Mouse (Mus musculus) intestine, embryonic 16.5 days (tissue): Measurements from ENCODE around the gene Slain1. TPM values are rescaled to one million over a fixed set of nuclear protein-coding genes. Genes with fewer than 3 reads are reported as not detected.

Experiments used
- ATAC-seq: fragments of 200-750 bp; cut with Nextera tagmentation; 2 replicates; pipeline ENCODE4 v1.8.0; 2017; ENCODE audit warnings: moderate TSS enrichment, moderate library complexity
- H3K27ac ChIP-seq: fragments of 300-500 bp; sonication (generic); 2 replicates; pipeline ENCODE4 v1.5.1; 2014; ENCODE audit warnings: mild to moderate bottlenecking, low read length
- H3K27me3 ChIP-seq: fragments of 300-500 bp; sonication (generic); replicated peaks from 2 replicates; pipeline ENCODE4 v1.6.1; 2014; ENCODE audit warnings: low read length, control low read depth, mixed read lengths; ENCODE audit not compliant: control insufficient read depth, insufficient read depth
- H3K36me3 ChIP-seq: fragments of 300-500 bp; sonication (generic); 2 replicates; pipeline ENCODE4 v1.6.1; 2014; ENCODE audit warnings: low read length, control low read depth; ENCODE audit not compliant: control insufficient read depth, insufficient read depth
- H3K4me1 ChIP-seq: fragments of 300-500 bp; sonication (generic); 2 replicates; pipeline ENCODE4 v1.6.1; 2014; ENCODE audit warnings: low read length, control low read depth, mixed read lengths; ENCODE audit not compliant: control insufficient read depth, insufficient read depth
- H3K4me2 ChIP-seq: fragments of 300-500 bp; sonication (generic); 2 replicates; pipeline ENCODE4 v1.6.1; 2014; ENCODE audit warnings: low read depth, low read length, control low read depth
- H3K4me3 ChIP-seq: fragments of 300-500 bp; sonication (generic); 2 replicates; pipeline ENCODE4 v1.5.1; 2014; ENCODE audit warnings: mild to moderate bottlenecking, low read length
- H3K9ac ChIP-seq: fragments of 300-500 bp; sonication (generic); 2 replicates; pipeline ENCODE4 v1.6.1; 2014; ENCODE audit warnings: low read depth, low read length
- H3K9me3 ChIP-seq: fragments of 300-500 bp; sonication (generic); 2 replicates; pipeline ENCODE4 v1.6.1; 2016; ENCODE audit warnings: low read length, control low read depth; ENCODE audit not compliant: control insufficient read depth
- WGBS: fragments of 180-500 bp; shearing (Covaris S2); extraction: QIAGEN DNeasy Blood & Tissue Kit; methylation state at CpG from one replicate; pipeline ENCODE4 v1.1.7; 2014; 5-methylcytosine and 5-hydroxymethylcytosine counted together
- polyA plus RNA-seq: library from polyadenylated mRNA; unstranded; fragments of >200 nt; fragmentation: Nextera tagmentation; extraction: Ambion mirVana; gene quantifications from 2 replicates; pipeline ENCODE4 v1.2.1, GENCODE M21; 2015

The Slain1 gene
- polyA plus RNA-seq, 1 experiment from 2014 or later, result 0.57 TPM

- no peaks in the 10 kb centered on the region for H3K4me1 ChIP-seq
- H3K4me2 ChIP-seq, result no peak overlapping the region
- no peak overlapping the region for H3K27ac ChIP-seq
- no peaks in the 10 kb centered on the region for H3K9me3 ChIP-seq
- H3K9ac ChIP-seq, result no peak overlapping the region
- H3K27me3 ChIP-seq, result no peaks in the 10 kb centered on the region
- H3K4me3 ChIP-seq, result no peak overlapping the region
- H3K36me3 ChIP-seq, result no peaks in the 10 kb centered on the region
- no peak for ATAC-seq
- 90% methylated on average over 11 of the region's 11 CpGs for WGBS
Observed at GRCm38 (mm10) chr14:103709261-103709660, 59.2 kb downstream of the Slain1 start.

GRCm38 (mm10) chr14:103712986-103713385 is 63.0 kb downstream of the Slain1 start:
- no peak for ATAC-seq
- 88% methylated on average over 5 of the region's 5 CpGs for WGBS
- H3K9ac ChIP-seq, result no peak overlapping the region
- H3K27ac ChIP-seq, result no peak overlapping the region
- no peaks in the 10 kb centered on the region for H3K9me3 ChIP-seq
- H3K27me3 ChIP-seq, result no peaks in the 10 kb centered on the region; the same call in 1 of the 2 replicates
- no peaks in the 10 kb centered on the region for H3K4me1 ChIP-seq
- H3K36me3 ChIP-seq, result no peaks in the 10 kb centered on the region
- no peak overlapping the region for H3K4me2 ChIP-seq
- H3K4me3 ChIP-seq, result no peak overlapping the region

GRCm38 (mm10) chr14:103717516-103717915 is 67.5 kb downstream of the Slain1 start:
- Histone ChIP-seq H3K9ac (no peak overlapping the region), H3K36me3 (no peaks in the 10 kb centered on the region), H3K4me2 (no peak overlapping the region), H3K4me3 (no peak overlapping the region), H3K9me3 (no peaks in the 10 kb centered on the region), H3K27ac (no peak overlapping the region), H3K4me1 (no peaks in the 10 kb centered on the region), H3K27me3 (no peaks in the 10 kb centered on the region; the same call in 1 of the 2 replicates)
- WGBS, result 39% methylated on average over 5 of the region's 5 CpGs
- no peak for ATAC-seq

- Histone ChIP-seq H3K4me3 (no peak overlapping the region), H3K27ac (no peak overlapping the region), H3K9ac (no peak overlapping the region), H3K27me3 (no peaks in the 10 kb centered on the region; the same call in 1 of the 2 replicates), H3K36me3 (no peaks in the 10 kb centered on the region), H3K4me1 (no peaks in the 10 kb centered on the region), H3K9me3 (no peaks in the 10 kb centered on the region), H3K4me2 (no peak overlapping the region)
- WGBS, result 71% methylated on average over 5 of the region's 5 CpGs
- ATAC-seq, result no peak
Observed at GRCm38 (mm10) chr14:103717979-103718378, 68.0 kb downstream of the Slain1 start.

- no peak for ATAC-seq
- Histone ChIP-seq H3K27me3 (no peaks in the 10 kb centered on the region; the same call in 1 of the 2 replicates), H3K9me3 (no peaks in the 10 kb centered on the region), H3K4me3 (no peak overlapping the region), H3K9ac (no peak overlapping the region), H3K4me1 (no peaks in the 10 kb centered on the region), H3K4me2 (no peak overlapping the region), H3K27ac (no peak overlapping the region), H3K36me3 (no peaks in the 10 kb centered on the region)
- 46% methylated on average over 5 of the region's 5 CpGs for WGBS
Observed at GRCm38 (mm10) chr14:103718393-103718792, 68.4 kb downstream of the Slain1 start.

GRCm38 (mm10) chr14:103718836-103719575 is 69.0 kb downstream of the Slain1 start:
- ATAC-seq, result peak; percentile 90
- Histone ChIP-seq H3K36me3 (no peaks in the 10 kb centered on the region), H3K4me3 (peak overlapping the region; percentile 1; the same call in 1 of the 2 replicates), H3K4me2 (peak overlapping the region; percentile 35), H3K27ac (0 out of 2 replicates have a peak overlapping the region, but pooled peaks have one; percentile 35), H3K27me3 (no peaks in the 10 kb centered on the region; the same call in 1 of the 2 replicates), H3K4me1 (no peaks in the 10 kb centered on the region), H3K9me3 (no peaks in the 10 kb centered on the region), H3K9ac (peak overlapping the region; percentile 44; the same call in 1 of the 2 replicates)
- 18% methylated on average over 15 of the region's 15 CpGs for WGBS

- no peaks in the 10 kb centered on the region for H3K36me3 ChIP-seq
- no peak overlapping the region for H3K9ac ChIP-seq
- WGBS, result 80% methylated on average over 7 of the region's 7 CpGs
- H3K4me1 ChIP-seq, result no peaks in the 10 kb centered on the region
- H3K4me2 ChIP-seq, result no peak overlapping the region
- ATAC-seq, result 0 out of 2 replicates have a peak, but pooled peaks have one; percentile 17
- no peaks in the 10 kb centered on the region for H3K9me3 ChIP-seq
- H3K27ac ChIP-seq, result no peak overlapping the region
- no peak overlapping the region for H3K4me3 ChIP-seq
- no peaks in the 10 kb centered on the region; the same call in 1 of the 2 replicates for H3K27me3 ChIP-seq
Observed at GRCm38 (mm10) chr14:103720163-103720562, 70.1 kb downstream of the Slain1 start.

GRCm38 (mm10) chr14:103720637-103721355 is 70.8 kb downstream of the Slain1 start:
- 0 out of 2 replicates have a peak, but pooled peaks have one; percentile 19 for ATAC-seq
- Histone ChIP-seq H3K27me3 (no peaks in the 10 kb centered on the region; the same call in 1 of the 2 replicates), H3K9me3 (no peaks in the 10 kb centered on the region), H3K27ac (no peak overlapping the region), H3K36me3 (no peaks in the 10 kb centered on the region), H3K4me3 (no peak overlapping the region), H3K9ac (no peak overlapping the region), H3K4me1 (no peaks in the 10 kb centered on the region), H3K4me2 (no peak overlapping the region)
- 56% methylated on average over 13 of the region's 13 CpGs for WGBS

- H3K4me2 ChIP-seq, result no peak overlapping the region
- no peaks in the 10 kb centered on the region for H3K9me3 ChIP-seq
- H3K36me3 ChIP-seq, result no peaks in the 10 kb centered on the region
- H3K4me1 ChIP-seq, result no peaks in the 10 kb centered on the region
- no peak overlapping the region for H3K4me3 ChIP-seq
- whole genome bisulfite sequencing, result 77% methylated on average over 9 of the region's 9 CpGs
- no peaks in the 10 kb centered on the region for H3K27me3 ChIP-seq
- H3K9ac ChIP-seq, result no peak overlapping the region
- H3K27ac ChIP-seq, result no peak overlapping the region
- no peak for ATAC-seq
Observed at GRCm38 (mm10) chr14:103723314-103723713, 73.3 kb downstream of the Slain1 start.
